Mouse (Mus musculus): Measurements from ENCODE around the gene Cyth3. TPM values are rescaled to one million over a fixed set of nuclear protein-coding genes. Genes with fewer than 3 reads are reported as not detected.

Gene Cyth3
- polyA plus RNA-seq (2017; shearing (Covaris generic)): 98.4 TPM

GRCm38 (mm10) chr5:143621893-143622622, at the start of gene Cyth3:
Gene Cyth3, plus strand, starts transcription at chr5:143622447.

GRCm38 (mm10) chr5:143732180-143732891, 110.1 kb downstream of the Cyth3 start, which contains the start of gene Usp42:
Gene Usp42, minus strand, starts transcription at chr5:143732280.

Other genes with a start within 250 kb of the Cyth3 start
- gene Kdelr2, start 218.6 kb upstream of the Cyth3 start, polyA plus RNA-seq (2017; shearing (Covaris generic)): 35.8 TPM
- 19.8 TPM for gene Daglb, start 157.9 kb upstream of the Cyth3 start, polyA plus RNA-seq (2017; shearing (Covaris generic))
- gene Rac1, start 94.4 kb upstream of the Cyth3 start, polyA plus RNA-seq (2017; shearing (Covaris generic)): 22.1 TPM
- 15.9 TPM for gene Usp42, start 109.8 kb downstream of the Cyth3 start, polyA plus RNA-seq (2017; shearing (Covaris generic))
- gene Eif2ak1, start 195.3 kb downstream of the Cyth3 start, polyA plus RNA-seq (2017; shearing (Covaris generic)): 77.4 TPM